Mouse (Mus musculus): ENCODE measurements at regions not wholly inside any gene's neighbourhood (a gene's known extent, or its start where the extent isn't known, plus 50 kb on each side); places are given as distances from the start of the nearest gene placed in this dataset.

DNA sequence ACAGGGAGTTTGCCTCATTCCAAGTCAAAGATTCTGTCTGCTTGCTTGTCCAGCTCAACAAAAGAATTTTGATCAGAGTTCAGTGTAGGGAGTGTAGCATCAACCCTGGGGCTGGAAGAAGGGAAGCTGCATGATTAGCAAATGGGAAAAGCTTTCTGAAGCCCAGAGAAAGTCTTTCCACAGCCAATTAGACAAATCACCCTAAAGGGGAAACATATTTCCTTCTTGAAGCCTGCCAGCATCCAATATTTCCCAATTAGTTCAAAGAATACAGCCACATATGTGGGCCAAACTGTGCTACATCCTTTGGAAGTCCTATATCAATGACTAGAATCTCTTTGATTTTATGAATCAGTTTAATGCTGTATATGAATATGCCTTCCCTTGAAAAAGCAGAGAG is 326.2 kb downstream of the Rnd3 start:
- TF ChIP-seq POLR2A (IDR thresholded peaks at IDR 0.05; ENCODE audit: insufficient read length, low read depth) (no peak), MAX (IDR thresholded peaks at IDR 0.05; ENCODE audit: low read depth) (no peak), USF1 (IDR thresholded peaks at IDR 0.05; ENCODE audit: low read depth) (no peak), E2F4 (IDR thresholded peaks at IDR 0.05; ENCODE audit: insufficient read depth) (no peak), CEBPB (IDR thresholded peaks at IDR 0.05; ENCODE audit: insufficient read depth, poor library complexity, severe bottlenecking) (no peak), TCF12 (IDR thresholded peaks at IDR 0.05; ENCODE audit: insufficient read depth, poor library complexity, severe bottlenecking) (no peak), MYOG (IDR thresholded peaks at IDR 0.05; ENCODE audit: control insufficient read depth in 1 of 3, insufficient read depth in 1 of 3, insufficient read length in 2 of 3, low read depth in 2 of 3) (no peak), POLR2AphosphoS2 (IDR thresholded peaks at IDR 0.05; ENCODE audit: insufficient read length, low read depth) (no peak), TCF3 (IDR thresholded peaks at IDR 0.05; ENCODE audit: insufficient read length, low read depth) (no peak), REST (IDR thresholded peaks at IDR 0.05; ENCODE audit: insufficient read depth, insufficient read length) (no peak)

All from myocyte (in vitro differentiated cells).